Mouse (Mus musculus): Measurements from ENCODE around the gene Galnt9. TPM values are rescaled to one million over a fixed set of nuclear protein-coding genes. Genes with fewer than 3 reads are reported as not detected.

The Galnt9 gene
- total and polyA plus RNA-seq, 3 experiments = 0.05 TPM; not detected in 2

- DNase-seq (ENCODE audit: low spot score) = no peak
- Histone ChIP-seq H3K4me3 (ENCODE audit: low read depth, low read length) (no peak overlapping the region), H3K9me3 (replicated peaks) (no peaks in the 10 kb centered on the region), H3K27me3 (ENCODE audit: insufficient read depth, low read length) (no peaks in the 10 kb centered on the region; the same call in 1 of the 2 replicates), H3K36me3 (replicated peaks) (no peaks in the 10 kb centered on the region), H3K4me1 (ENCODE audit: insufficient read depth, low read depth, low read length) (no peaks in the 10 kb centered on the region)
- ATAC-seq (ENCODE audit: extremely low read depth, insufficient number of reproducible peaks, low FRiP score, poor library complexity, severe bottlenecking) = no peak
- TF ChIP-seq GATA2 (IDR thresholded peaks at IDR 0.05; ENCODE audit: borderline replicate concordance, low read depth, low read length) = no peak
Measured at GRCm38 (mm10) chr5:110582647-110583538, 38.7 kb downstream of the Galnt9 start.

DNA sequence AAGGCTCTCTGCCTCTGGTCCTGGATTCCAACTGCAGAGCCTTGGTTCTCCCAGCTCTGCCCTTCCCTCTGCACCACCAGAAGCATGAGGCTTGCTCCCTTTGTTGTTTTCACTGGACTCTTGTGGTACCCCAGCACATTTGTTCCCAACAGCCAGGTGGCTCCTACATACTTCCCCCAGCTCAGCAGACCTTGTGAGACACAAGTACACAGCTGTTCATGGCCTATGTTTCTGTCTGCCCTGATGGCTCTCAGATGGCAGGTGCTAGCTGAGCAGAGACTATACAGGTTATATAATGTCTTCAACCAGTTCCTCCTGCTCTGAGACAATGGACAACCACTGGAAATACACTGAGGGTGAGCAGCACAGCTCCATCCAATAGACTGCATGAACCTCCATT lies 43.3 kb downstream of the Galnt9 start:
- no peak for DNase-seq (ENCODE audit: low spot score)
- no peak for ATAC-seq (ENCODE audit: extremely low read depth, insufficient number of reproducible peaks, low FRiP score, poor library complexity, severe bottlenecking)
- Histone ChIP-seq H3K4me1 (ENCODE audit: insufficient read depth, low read depth, low read length) (no peaks in the 10 kb centered on the region), H3K4me3 (ENCODE audit: low read depth, low read length) (no peak overlapping the region), H3K36me3 (replicated peaks) (no peaks in the 10 kb centered on the region), H3K27me3 (ENCODE audit: insufficient read depth, low read length) (no peaks in the 10 kb centered on the region; the same call in 1 of the 2 replicates), H3K9me3 (replicated peaks) (no peaks in the 10 kb centered on the region)
- TF ChIP-seq TAL1 (conservative IDR thresholded peaks at IDR 0.05; ENCODE audit: low read depth, low read length) = no peak
- TF ChIP-seq POLR2AphosphoS5 (IDR thresholded peaks at IDR 0.05; ENCODE audit: insufficient replicate concordance, low read depth, low read length) = no peak
- no peak for TF ChIP-seq GATA1 (IDR thresholded peaks at IDR 0.05; ENCODE audit: borderline replicate concordance, low read length)
- TF ChIP-seq CTCF (IDR thresholded peaks at IDR 0.05; ENCODE audit: low read depth, low read length) = no peak
- TF ChIP-seq GATA2 (IDR thresholded peaks at IDR 0.05; ENCODE audit: borderline replicate concordance, low read depth, low read length) = no peak

GRCm38 (mm10) chr5:110589833-110590232 lies 45.7 kb downstream of the Galnt9 start:
- Histone ChIP-seq H3K36me3 (replicated peaks) (no peaks in the 10 kb centered on the region), H3K9me3 (replicated peaks) (no peaks in the 10 kb centered on the region)
- TF ChIP-seq GATA2 (IDR thresholded peaks at IDR 0.05; ENCODE audit: borderline replicate concordance, low read depth, low read length) (no peak), TAL1 (conservative IDR thresholded peaks at IDR 0.05; ENCODE audit: low read depth, low read length) (no peak), POLR2AphosphoS5 (IDR thresholded peaks at IDR 0.05; ENCODE audit: insufficient replicate concordance, low read depth, low read length) (no peak), GATA1 (IDR thresholded peaks at IDR 0.05; ENCODE audit: borderline replicate concordance, low read length) (no peak), CTCF (IDR thresholded peaks at IDR 0.05; ENCODE audit: low read depth, low read length) (no peak)

GRCm38 (mm10) chr5:110594465-110594864 lies 50.3 kb downstream of the Galnt9 start:
- H3K9me3 ChIP-seq (replicated peaks) = no peaks in the 10 kb centered on the region

More at GRCm38 (mm10) chr5:110589833-110590232, 45.7 kb downstream of the Galnt9 start:
- no peak for ATAC-seq (ENCODE audit: extremely low read depth, insufficient number of reproducible peaks, low FRiP score, poor library complexity, severe bottlenecking)
- no peak for DNase-seq (ENCODE audit: low spot score)
- Histone ChIP-seq H3K4me1 (ENCODE audit: insufficient read depth, low read depth, low read length) (no peaks in the 10 kb centered on the region), H3K27me3 (ENCODE audit: insufficient read depth, low read length) (no peaks in the 10 kb centered on the region; the same call in 1 of the 2 replicates), H3K4me3 (ENCODE audit: low read depth, low read length) (no peak overlapping the region)

GRCm38 (mm10) chr5:110595341-110595740 lies 51.2 kb downstream of the Galnt9 start:
- TF ChIP-seq POLR2AphosphoS5 (IDR thresholded peaks at IDR 0.05; ENCODE audit: insufficient replicate concordance, low read depth, low read length) (no peak), GATA1 (IDR thresholded peaks at IDR 0.05; ENCODE audit: borderline replicate concordance, low read length) (no peak), CTCF (IDR thresholded peaks at IDR 0.05; ENCODE audit: low read depth, low read length) (no peak), TAL1 (conservative IDR thresholded peaks at IDR 0.05; ENCODE audit: low read depth, low read length) (no peak), GATA2 (IDR thresholded peaks at IDR 0.05; ENCODE audit: borderline replicate concordance, low read depth, low read length) (no peak)
- H3K4me3 ChIP-seq (ENCODE audit: low read depth, low read length) = no peak overlapping the region
- peaks cover 4% of the 10 kb centered on the region; the same call in 1 of the 2 replicates for H3K27me3 ChIP-seq (ENCODE audit: insufficient read depth, low read length)
- ATAC-seq (ENCODE audit: extremely low read depth, insufficient number of reproducible peaks, low FRiP score, poor library complexity, severe bottlenecking) (no peak), DNase-seq (ENCODE audit: low spot score) (no peak)
- H3K36me3 ChIP-seq (replicated peaks) = no peaks in the 10 kb centered on the region
- H3K4me1 ChIP-seq (ENCODE audit: insufficient read depth, low read depth, low read length) = no peaks in the 10 kb centered on the region
- no peaks in the 10 kb centered on the region for H3K9me3 ChIP-seq (replicated peaks)

More at GRCm38 (mm10) chr5:110594465-110594864, 50.3 kb downstream of the Galnt9 start:
- Histone ChIP-seq H3K27me3 (ENCODE audit: insufficient read depth, low read length) (peaks cover 4% of the 10 kb centered on the region; the same call in 1 of the 2 replicates), H3K4me3 (ENCODE audit: low read depth, low read length) (no peak overlapping the region), H3K36me3 (replicated peaks) (no peaks in the 10 kb centered on the region), H3K4me1 (ENCODE audit: insufficient read depth, low read depth, low read length) (no peaks in the 10 kb centered on the region)
- ATAC-seq (ENCODE audit: extremely low read depth, insufficient number of reproducible peaks, low FRiP score, poor library complexity, severe bottlenecking) (no peak), DNase-seq (ENCODE audit: low spot score) (no peak)
- TF ChIP-seq POLR2AphosphoS5 (IDR thresholded peaks at IDR 0.05; ENCODE audit: insufficient replicate concordance, low read depth, low read length) (no peak), TAL1 (conservative IDR thresholded peaks at IDR 0.05; ENCODE audit: low read depth, low read length) (no peak), CTCF (IDR thresholded peaks at IDR 0.05; ENCODE audit: low read depth, low read length) (no peak), GATA2 (IDR thresholded peaks at IDR 0.05; ENCODE audit: borderline replicate concordance, low read depth, low read length) (no peak), GATA1 (IDR thresholded peaks at IDR 0.05; ENCODE audit: borderline replicate concordance, low read length) (no peak)

DNA sequence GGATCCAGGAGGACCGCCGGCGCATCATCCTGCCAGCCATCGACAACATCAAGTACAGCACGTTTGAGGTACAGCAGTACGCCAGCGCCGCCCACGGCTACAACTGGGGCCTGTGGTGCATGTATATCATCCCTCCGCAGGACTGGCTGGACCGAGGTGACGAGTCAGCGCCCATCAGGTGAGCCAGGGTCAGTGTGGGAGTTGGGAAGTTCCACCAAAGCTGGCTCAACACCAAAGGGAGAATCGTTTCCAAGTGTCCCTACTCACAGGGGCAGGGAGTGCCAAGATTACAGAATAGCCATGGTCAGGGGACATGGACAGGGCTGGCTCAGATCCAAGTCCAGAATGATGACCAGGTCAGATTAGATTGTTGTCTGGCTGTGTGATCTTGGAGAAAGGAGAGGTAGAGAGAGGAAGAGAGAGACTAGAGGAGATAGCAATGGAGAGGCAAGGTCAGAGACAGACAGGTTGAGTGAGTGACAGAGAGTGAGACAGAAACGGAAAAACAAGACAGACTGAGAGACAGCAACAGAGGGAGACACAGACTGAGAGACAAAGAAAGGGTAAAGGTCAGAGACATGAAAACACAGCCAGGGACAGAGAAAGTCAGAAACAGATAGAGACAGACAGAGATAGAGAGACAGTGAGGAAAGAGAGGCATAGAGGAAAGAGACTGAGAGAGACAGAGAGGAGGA lies 52.1 kb downstream of the Galnt9 start:
- no peak for ATAC-seq (ENCODE audit: extremely low read depth, insufficient number of reproducible peaks, low FRiP score, poor library complexity, severe bottlenecking)
- TF ChIP-seq TAL1 (conservative IDR thresholded peaks at IDR 0.05; ENCODE audit: low read depth, low read length) (no peak), POLR2AphosphoS5 (IDR thresholded peaks at IDR 0.05; ENCODE audit: insufficient replicate concordance, low read depth, low read length) (no peak), CTCF (IDR thresholded peaks at IDR 0.05; ENCODE audit: low read depth, low read length) (no peak), GATA1 (IDR thresholded peaks at IDR 0.05; ENCODE audit: borderline replicate concordance, low read length) (no peak), GATA2 (IDR thresholded peaks at IDR 0.05; ENCODE audit: borderline replicate concordance, low read depth, low read length) (no peak)

More for the DNA sequence above, 52.1 kb downstream of the Galnt9 start:
- Histone ChIP-seq H3K4me1 (ENCODE audit: insufficient read depth, low read depth, low read length) (no peaks in the 10 kb centered on the region), H3K9me3 (replicated peaks) (no peaks in the 10 kb centered on the region), H3K4me3 (ENCODE audit: low read depth, low read length) (no peak overlapping the region), H3K36me3 (replicated peaks) (no peaks in the 10 kb centered on the region), H3K27me3 (ENCODE audit: insufficient read depth, low read length) (peaks cover 4% of the 10 kb centered on the region; the same call in 1 of the 2 replicates)
- no peak for DNase-seq (ENCODE audit: low spot score)

Data from G1E (cell line).